Mouse (Mus musculus) natural killer cell, adult 2 months (primary cell): ENCODE results near the gene Myo6.

Source experiments
- DNase-seq, 2 experiments: peaks; one replicate each; pipeline ENCODE4 v3.0.0; 2022; ENCODE audit warnings: low spot score in 2 of 2

The Myo6 gene

GRCm38 (mm10) chr9:80164611-80165474 is at the start of gene Myo6:
Gene Myo6, plus strand, starts transcription at chr9:80165031.
- peak; percentile 82 to 86 for DNase-seq

DNA sequence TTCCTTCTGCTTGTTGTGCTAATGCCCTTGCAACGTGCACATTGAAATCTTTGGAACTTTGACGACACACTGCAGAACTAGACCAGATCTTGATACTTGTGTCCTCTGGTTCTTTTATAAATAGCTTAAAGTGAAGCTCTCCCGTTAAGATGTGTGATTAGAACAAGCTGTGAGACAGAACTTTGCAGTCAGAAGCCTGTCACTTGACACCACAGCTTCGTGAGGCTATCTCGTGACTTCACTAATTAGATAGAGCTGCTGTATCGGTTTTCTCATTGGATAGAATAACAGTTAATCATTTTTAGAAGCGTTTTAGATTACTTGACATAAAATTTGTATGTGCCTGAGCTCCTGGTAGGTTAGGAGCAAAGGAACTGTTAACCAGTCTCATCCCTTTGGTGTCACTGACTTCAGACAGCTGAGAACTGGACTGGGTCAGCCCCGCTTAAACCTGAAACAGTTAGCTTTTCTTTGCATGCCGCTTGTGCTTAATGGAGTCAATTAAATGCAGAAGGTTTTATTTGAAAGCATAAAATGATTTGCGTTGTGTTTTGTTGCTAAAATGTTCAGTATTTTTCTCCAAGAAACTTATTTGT is 18.7 kb upstream of the Myo6 start:
- DNase-seq = no peak

DNA sequence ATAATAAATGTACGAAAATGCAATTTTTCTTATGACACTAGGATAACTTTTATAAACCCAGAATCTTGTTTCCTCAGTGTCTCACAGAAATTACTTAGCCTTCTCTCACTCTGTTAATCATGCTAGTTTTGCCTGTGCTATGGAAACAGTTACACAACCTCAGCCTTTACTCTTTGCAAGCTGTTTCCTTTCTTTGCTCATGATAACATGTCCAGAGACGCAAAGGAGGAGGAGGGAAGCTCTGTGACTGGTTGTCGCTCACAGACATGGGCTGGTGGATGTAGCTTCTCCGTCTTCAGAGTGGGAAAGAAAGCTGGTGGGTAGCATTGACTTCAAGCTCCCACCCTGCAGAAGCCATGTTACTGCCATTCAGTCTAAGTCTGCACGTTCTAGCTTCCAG is 15.2 kb upstream of the Myo6 start:
- DNase-seq = no peak

DNA sequence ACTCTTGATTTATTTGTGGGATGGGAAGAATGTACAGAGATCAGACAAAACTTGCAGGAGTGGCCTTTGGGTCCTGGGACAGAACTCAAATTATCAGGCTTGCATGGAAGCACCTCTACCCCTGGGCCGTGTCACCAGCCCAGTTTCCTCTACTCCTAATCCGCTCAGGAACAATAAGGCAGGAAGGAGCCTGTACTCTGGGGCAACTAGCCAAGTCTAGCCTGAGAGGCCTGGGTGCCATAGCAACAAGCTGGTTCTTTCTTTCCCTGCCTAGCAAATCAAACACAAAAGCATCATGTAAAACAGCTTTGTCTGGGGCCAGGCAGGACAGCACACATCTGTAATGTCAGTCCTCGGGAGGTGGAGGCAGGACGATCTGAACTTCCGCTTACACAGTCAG is 9.6 kb upstream of the Myo6 start:
- DNase-seq = no peak

GRCm38 (mm10) chr9:80156780-80157179 is 8.1 kb upstream of the Myo6 start:
- DNase-seq = no peak

- DNase-seq = no peak
These were observed 6.9 kb upstream of the Myo6 start for GRCm38 (mm10) chr9:80157840-80158465.

- DNase-seq = no peak
These were observed 5.9 kb upstream of the Myo6 start for GRCm38 (mm10) chr9:80158937-80159336.

- no peak for DNase-seq
These were observed 3.4 kb upstream of the Myo6 start for GRCm38 (mm10) chr9:80161451-80161850.

GRCm38 (mm10) chr9:80163126-80163723 is 1.6 kb upstream of the Myo6 start:
- peak in 1 of 2 experiments; percentile 7 for DNase-seq

DNA sequence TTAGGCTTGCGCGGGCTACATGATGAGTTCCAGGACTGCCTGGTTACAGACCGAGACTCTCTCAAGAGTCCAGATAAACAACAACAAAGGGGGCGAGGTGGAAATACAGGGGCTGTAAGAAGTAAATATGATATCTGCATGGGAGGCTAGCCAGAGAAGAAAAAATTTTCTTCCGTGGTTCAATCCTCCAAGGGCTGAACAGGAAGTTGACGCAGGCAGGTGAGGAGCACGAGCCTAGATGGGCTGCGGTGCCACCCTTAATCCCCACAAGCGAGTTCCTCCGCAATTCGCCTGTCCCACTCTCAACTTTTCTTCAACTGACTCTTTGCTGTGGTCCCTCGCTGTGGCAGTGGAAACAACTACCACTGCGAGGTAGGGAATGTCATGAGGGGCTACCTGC is 640 bp upstream of the Myo6 start:
- DNase-seq = peak in 1 of 2 experiments; percentile 61

GRCm38 (mm10) chr9:80165690-80166089 is 859 bp downstream of the Myo6 start:
- DNase-seq = no peak

DNA sequence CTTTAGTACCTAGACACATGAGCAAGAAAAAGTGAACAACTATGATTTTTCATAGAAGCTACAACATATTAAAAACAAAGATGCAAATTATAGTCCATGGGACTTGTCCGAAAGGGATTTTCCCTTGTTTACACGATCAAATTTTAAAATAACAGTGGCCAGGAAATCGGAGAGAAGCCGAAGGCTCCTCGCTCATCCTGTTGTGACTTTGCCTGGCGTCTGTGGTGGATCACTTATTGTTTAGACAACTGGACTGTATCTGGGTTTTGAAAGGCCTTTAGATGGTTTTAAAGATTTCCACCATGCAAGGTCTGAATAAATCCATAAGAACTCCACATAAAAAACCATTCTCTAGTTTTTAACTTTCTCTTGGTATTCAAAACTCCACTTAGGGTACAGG is 1.6 kb downstream of the Myo6 start:
- no peak for DNase-seq

DNA sequence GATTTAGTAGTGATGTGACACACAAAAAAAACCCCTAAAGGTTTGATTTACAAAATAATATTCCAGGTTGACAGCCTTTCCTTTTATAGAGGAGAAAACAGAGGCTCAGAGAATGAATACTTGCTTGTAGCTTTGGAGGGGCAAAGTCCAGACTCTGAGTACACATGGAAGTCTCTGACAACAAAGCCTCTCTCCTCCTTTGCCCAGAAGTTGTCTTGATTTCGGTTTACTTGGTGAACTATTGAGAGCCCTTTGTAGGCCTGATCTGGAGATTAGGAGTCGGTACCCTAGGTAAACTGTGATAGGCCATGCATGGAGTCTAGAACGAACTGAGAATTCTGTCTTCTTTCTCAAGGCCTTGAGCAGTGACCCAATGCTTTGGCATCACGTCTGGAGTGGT is 2.3 kb downstream of the Myo6 start:
- DNase-seq = no peak

GRCm38 (mm10) chr9:80169551-80169950 is 4.7 kb downstream of the Myo6 start:
- DNase-seq = no peak

DNA sequence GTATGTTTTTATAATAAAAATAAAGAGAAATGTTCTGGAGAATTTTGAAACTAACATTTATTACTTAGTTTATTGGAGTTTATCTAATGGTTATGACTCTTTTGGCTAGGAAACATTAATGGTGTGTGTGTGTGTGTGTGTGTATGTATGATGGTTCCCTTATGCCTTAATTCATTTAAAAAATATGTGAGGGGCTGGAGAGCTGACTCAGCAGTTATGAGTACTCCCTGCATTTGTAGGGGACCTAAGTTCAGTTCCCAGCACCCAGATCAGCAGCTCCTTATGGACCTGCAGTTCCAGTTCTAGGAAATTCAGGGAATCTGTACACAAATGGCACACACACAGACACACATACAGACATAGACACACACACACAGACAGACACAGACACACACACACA is 6.4 kb downstream of the Myo6 start:
- no peak for DNase-seq

DNA sequence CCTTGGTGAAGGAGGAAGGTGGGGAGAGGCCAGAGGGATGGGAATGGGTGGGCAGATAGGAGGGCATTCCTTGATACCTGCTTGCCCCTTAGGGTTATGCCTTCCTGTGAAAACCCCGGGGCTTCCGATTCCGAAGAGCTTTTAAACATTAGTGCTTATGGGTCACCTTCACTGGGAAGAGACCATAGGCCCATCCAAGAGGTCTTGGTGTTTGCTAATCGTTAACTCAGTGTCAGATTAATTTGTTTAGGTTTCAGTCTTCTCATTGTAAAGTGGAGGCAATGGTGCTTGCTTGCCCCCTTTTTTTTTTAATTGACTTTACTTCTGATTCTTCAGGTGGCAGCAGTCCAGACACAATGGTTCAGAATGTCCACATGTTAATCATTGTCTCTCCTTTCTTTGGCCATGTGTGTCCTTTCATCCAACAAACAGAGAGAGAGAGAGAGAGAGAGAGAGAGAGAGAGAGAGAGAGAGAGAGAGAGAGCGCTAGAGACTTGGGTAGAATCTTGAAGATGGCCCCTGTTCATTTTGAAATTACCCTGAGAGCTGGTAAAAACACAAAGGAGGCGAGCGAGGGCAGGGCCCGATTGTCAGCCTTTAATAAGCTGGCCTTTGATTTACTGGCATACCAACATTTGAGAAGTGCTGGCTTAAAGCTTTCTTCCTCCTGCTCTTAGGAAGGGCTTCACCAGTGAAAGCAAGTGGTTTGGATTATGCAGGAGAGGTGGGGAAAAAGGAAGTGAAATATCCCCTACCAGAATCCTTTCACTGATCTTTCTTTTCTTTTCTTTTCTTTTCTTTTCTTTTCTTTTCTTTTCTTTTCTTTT is 7.8 kb downstream of the Myo6 start:
- DNase-seq = no peak

- no peak for DNase-seq
These were observed 8.8 kb downstream of the Myo6 start for GRCm38 (mm10) chr9:80173629-80174028.

- no peak for DNase-seq
These were observed 12.1 kb downstream of the Myo6 start for GRCm38 (mm10) chr9:80176696-80177478.

DNA sequence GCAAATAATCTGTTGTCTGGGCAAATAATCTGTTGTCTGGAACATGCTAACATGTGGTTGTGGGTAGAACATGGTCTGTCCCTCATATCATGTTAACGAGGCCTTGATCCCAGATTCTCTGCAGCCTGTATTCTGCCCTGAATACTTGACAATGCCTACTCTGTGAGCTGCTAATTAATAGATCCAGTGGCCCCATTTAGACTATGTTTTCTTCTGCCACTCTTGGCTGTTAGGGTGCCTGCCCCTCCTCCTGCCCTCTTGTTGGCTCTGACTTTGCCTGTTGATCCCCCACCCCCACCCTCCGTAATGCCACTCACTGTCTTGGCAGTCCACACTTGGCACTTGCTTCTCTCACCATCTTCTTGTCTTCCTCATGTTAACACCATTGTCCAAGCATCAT is 13.8 kb downstream of the Myo6 start:
- no peak for DNase-seq

- DNase-seq = no peak
These were observed 14.9 kb downstream of the Myo6 start for GRCm38 (mm10) chr9:80179688-80180087.

DNA sequence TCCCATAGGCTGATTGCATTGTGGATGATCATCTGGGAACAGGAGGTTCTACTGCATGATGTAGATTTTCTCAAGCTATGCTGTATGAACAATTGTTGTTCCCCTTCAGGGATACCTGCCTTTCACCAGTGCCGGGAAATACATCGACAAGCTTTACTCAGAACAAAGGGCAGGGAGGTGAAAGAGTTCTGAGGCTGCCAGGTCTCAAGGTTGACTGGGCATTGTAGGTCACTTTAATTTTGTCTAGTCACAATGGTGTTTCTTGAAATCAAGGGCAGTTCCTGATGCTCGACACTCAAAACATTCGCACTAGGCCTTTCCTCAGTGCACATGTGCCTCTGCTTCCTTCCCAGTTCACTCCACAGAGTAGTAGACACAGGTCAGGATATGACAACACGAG is 15.9 kb downstream of the Myo6 start:
- DNase-seq = no peak
